Mouse (Mus musculus): ENCODE results near the gene Borcs6. TPM values are rescaled to one million over a fixed set of nuclear protein-coding genes. Genes with fewer than 3 reads are reported as not detected.
A peak's percentile ranks its signal among the peaks of the same experiment; 100 is the strongest.
"Not testable (repeated sequence)": the region's sequence is repeated elsewhere in the genome, so short reads cannot be mapped to it uniquely, and the experiment has no call there.

Borcs6 gene
- polyA plus RNA-seq, 1 experiment from 2014 or later, result 5.4 TPM

GRCm38 (mm10) chr11:69092386-69092751 is 32.9 kb downstream of the Borcs6 start:
- peaks cover 31% of the 10 kb centered on the region for H3K36me3 ChIP-seq (replicated peaks; ENCODE audit: insufficient read depth, low read length)
- no peak for ATAC-seq
- TF ChIP-seq EP300 (IDR thresholded peaks at IDR 0.05; ENCODE audit: low read depth) (no peak), CTCF (IDR thresholded peaks at IDR 0.05; ENCODE audit: low read depth) (peak; percentile 92)
- H3K9me3 ChIP-seq (ENCODE audit: low read length), result no peaks in the 10 kb centered on the region
- H3K4me3 ChIP-seq (ENCODE audit: low read depth, low read length), result no peak overlapping the region
- no peak overlapping the region for H3K27ac ChIP-seq (ENCODE audit: low read depth)
- DNase-seq, result peak; percentile 92
- peaks cover 33% of the 10 kb centered on the region for H3K4me1 ChIP-seq (ENCODE audit: insufficient read depth)
- 2% methylated on average over 3 of the region's 3 CpGs for WGBS (ENCODE audit: insufficient replicate concordance)
- H3K9ac ChIP-seq (replicated peaks), result no peak overlapping the region
- H3K4me2 ChIP-seq (ENCODE audit: low read depth, low read length), result no peak overlapping the region
- H3K27me3 ChIP-seq (ENCODE audit: insufficient read depth, low read length), result no peaks in the 10 kb centered on the region

- DNase-seq, result no peak
- H3K9ac ChIP-seq (replicated peaks), result no peak overlapping the region
- no peak overlapping the region for H3K4me2 ChIP-seq (ENCODE audit: low read depth, low read length)
- TF ChIP-seq EP300 (IDR thresholded peaks at IDR 0.05; ENCODE audit: low read depth), result no peak
- TF ChIP-seq CTCF (IDR thresholded peaks at IDR 0.05; ENCODE audit: low read depth), result no peak
- no peak overlapping the region for H3K4me3 ChIP-seq (ENCODE audit: low read depth, low read length)
- 68% methylated on average over 4 of the region's 4 CpGs for WGBS (ENCODE audit: insufficient replicate concordance)
- ATAC-seq, result no peak
- H3K27ac ChIP-seq (ENCODE audit: low read depth), result peak overlapping the region; percentile 17; the same call in 1 of the 2 replicates
- H3K27me3 ChIP-seq (ENCODE audit: insufficient read depth, low read length), result no peaks in the 10 kb centered on the region
- H3K36me3 ChIP-seq (replicated peaks; ENCODE audit: insufficient read depth, low read length), result peaks cover 31% of the 10 kb centered on the region
- no peaks in the 10 kb centered on the region for H3K9me3 ChIP-seq (ENCODE audit: low read length)
- H3K4me1 ChIP-seq (ENCODE audit: insufficient read depth), result peaks cover 32% of the 10 kb centered on the region
These were observed 33.4 kb downstream of the Borcs6 start for GRCm38 (mm10) chr11:69092871-69093270.

- Histone ChIP-seq H3K4me1 (ENCODE audit: insufficient read depth) (peaks cover 36% of the 10 kb centered on the region), H3K27ac (ENCODE audit: low read depth) (peak overlapping the region; percentile 96), H3K36me3 (replicated peaks; ENCODE audit: insufficient read depth, low read length) (peaks cover 31% of the 10 kb centered on the region)
- WGBS (ENCODE audit: insufficient replicate concordance), result 83% methylated on average over 7 of the region's 7 CpGs
- not testable (repeated sequence) for H3K4me2 ChIP-seq (ENCODE audit: low read depth, low read length); H3K9ac ChIP-seq (replicated peaks); H3K9me3 ChIP-seq (ENCODE audit: low read length); H3K27me3 ChIP-seq (ENCODE audit: insufficient read depth, low read length); DNase-seq; H3K4me3 ChIP-seq (ENCODE audit: low read depth, low read length); ATAC-seq
These were observed 34.3 kb downstream of the Borcs6 start for GRCm38 (mm10) chr11:69093856-69094255.

GRCm38 (mm10) chr11:69094697-69095429 is 35.3 kb downstream of the Borcs6 start, which contains the start of gene Per1:
Gene Per1, plus strand, starts transcription at chr11:69095217.
- H3K27ac ChIP-seq (ENCODE audit: low read depth), result peak within 1 kb of the TSS; percentile 100
- peak within 1 kb of the TSS; percentile 81 for H3K4me3 ChIP-seq (ENCODE audit: low read depth, low read length)
- peak; percentile 99 for DNase-seq
- peak; percentile 80 for ATAC-seq
- H3K9me3 ChIP-seq (ENCODE audit: low read length), result no peaks in the 10 kb centered on the region
- peak within 1 kb of the TSS; percentile 94 for H3K4me2 ChIP-seq (ENCODE audit: low read depth, low read length)
- H3K36me3 ChIP-seq (replicated peaks; ENCODE audit: insufficient read depth, low read length), result peaks cover 27% of the 10 kb centered on the region
- under 1% methylated on average over 37 of the region's 37 CpGs for WGBS (ENCODE audit: insufficient replicate concordance)
- H3K4me1 ChIP-seq (ENCODE audit: insufficient read depth), result peaks cover 37% of the 10 kb centered on the region
- no peaks in the 10 kb centered on the region for H3K27me3 ChIP-seq (ENCODE audit: insufficient read depth, low read length)
- H3K9ac ChIP-seq (replicated peaks), result peak within 1 kb of the TSS; percentile 93
- TF ChIP-seq EP300 (IDR thresholded peaks at IDR 0.05; ENCODE audit: low read depth) (peak; percentile 91), CTCF (IDR thresholded peaks at IDR 0.05; ENCODE audit: low read depth) (no peak)

GRCm38 (mm10) chr11:69095511-69096231 is 36.2 kb downstream of the Borcs6 start:
- Histone ChIP-seq H3K9me3 (ENCODE audit: low read length) (no peaks in the 10 kb centered on the region), H3K4me1 (ENCODE audit: insufficient read depth) (peaks cover 40% of the 10 kb centered on the region), H3K27ac (ENCODE audit: low read depth) (peak overlapping the region; percentile 100), H3K4me2 (ENCODE audit: low read depth, low read length) (peak overlapping the region; percentile 94), H3K36me3 (replicated peaks; ENCODE audit: insufficient read depth, low read length) (peaks cover 24% of the 10 kb centered on the region), H3K27me3 (ENCODE audit: insufficient read depth, low read length) (no peaks in the 10 kb centered on the region), H3K9ac (replicated peaks) (peak overlapping the region; percentile 93), H3K4me3 (ENCODE audit: low read depth, low read length) (peak overlapping the region; percentile 81)
- TF ChIP-seq CTCF (IDR thresholded peaks at IDR 0.05; ENCODE audit: low read depth) (no peak), EP300 (IDR thresholded peaks at IDR 0.05; ENCODE audit: low read depth) (no peak)
- ATAC-seq (no peak), DNase-seq (peak; percentile 73)
- 1% methylated on average over 27 of the region's 27 CpGs for WGBS (ENCODE audit: insufficient replicate concordance)

- ATAC-seq (peak; percentile 5; the same call in 1 of the 2 replicates), DNase-seq (no peak)
- 10% methylated on average over 9 of the region's 9 CpGs for WGBS (ENCODE audit: insufficient replicate concordance)
- Histone ChIP-seq H3K9me3 (ENCODE audit: low read length) (no peaks in the 10 kb centered on the region), H3K27ac (ENCODE audit: low read depth) (peak overlapping the region; percentile 100), H3K27me3 (ENCODE audit: insufficient read depth, low read length) (no peaks in the 10 kb centered on the region), H3K36me3 (replicated peaks; ENCODE audit: insufficient read depth, low read length) (peaks cover 24% of the 10 kb centered on the region), H3K4me2 (ENCODE audit: low read depth, low read length) (peak overlapping the region; percentile 94), H3K9ac (replicated peaks) (peak overlapping the region; percentile 93), H3K4me1 (ENCODE audit: insufficient read depth) (peaks cover 40% of the 10 kb centered on the region), H3K4me3 (ENCODE audit: low read depth, low read length) (peak overlapping the region; percentile 81)
- TF ChIP-seq EP300 (IDR thresholded peaks at IDR 0.05; ENCODE audit: low read depth) (no peak), CTCF (IDR thresholded peaks at IDR 0.05; ENCODE audit: low read depth) (no peak)
These were observed 37.0 kb downstream of the Borcs6 start for GRCm38 (mm10) chr11:69096360-69096986.

Data from liver, postnatal 0 days (tissue).